Mouse (Mus musculus): ENCODE measurements around the gene C2cd5.

- TF ChIP-seq CTCF (conservative IDR thresholded peaks at IDR 0.05 in 1 of 2, IDR thresholded peaks at IDR 0.05 in 1 of 2; ENCODE audit: low read depth in 2 of 2, low read length in 2 of 2) (no peak), BHLHE40 (IDR thresholded peaks at IDR 0.05; ENCODE audit: low read depth, low read length) (no peak), ELF1 (IDR thresholded peaks at IDR 0.05; ENCODE audit: low read depth, low read length) (no peak), USF1 (IDR thresholded peaks at IDR 0.05; ENCODE audit: low read depth, low read length) (no peak), MAFK (IDR thresholded peaks at IDR 0.05; ENCODE audit: insufficient replicate concordance, low read length) (no peak), PAX5 (IDR thresholded peaks at IDR 0.05; ENCODE audit: low read length) (no peak), MXI1 (IDR thresholded peaks at IDR 0.05; ENCODE audit: low read depth, low read length) (no peak), ZMIZ1 (IDR thresholded peaks at IDR 0.05; ENCODE audit: low read depth, low read length) (no peak), UBTF (IDR thresholded peaks at IDR 0.05; ENCODE audit: low read depth, low read length) (no peak), POLR2A (IDR thresholded peaks at IDR 0.05; ENCODE audit: low read depth, low read length) (no peak)
Observed at GRCm38 (mm10) chr6:143145051-143145450, 45.1 kb upstream of the C2cd5 start.

Measured in CH12.LX (cell line).